Mouse (Mus musculus): ENCODE measurements around the gene Qrfpr.

Qrfpr gene

GRCm38 (mm10) chr3:36221743-36222682, at the start of gene Qrfpr:
Qrfpr (minus strand) TSS chr3:36222313.
- no peak for DNase-seq (ENCODE audit: low read depth, low spot score)

GRCm38 (mm10) chr3:36263873-36264272, 41.8 kb upstream of the Qrfpr start:
- DNase-seq (ENCODE audit: low read depth, low spot score), result no peak

GRCm38 (mm10) chr3:36263265-36263664, 41.2 kb upstream of the Qrfpr start:
- no peak for DNase-seq (ENCODE audit: low read depth, low spot score)

GRCm38 (mm10) chr3:36250585-36250984, 28.5 kb upstream of the Qrfpr start:
- DNase-seq (ENCODE audit: low read depth, low spot score), result peak; percentile 28

- DNase-seq (ENCODE audit: low read depth, low spot score), result no peak
These were observed 26.3 kb upstream of the Qrfpr start for GRCm38 (mm10) chr3:36248446-36248845.

GRCm38 (mm10) chr3:36229941-36230340, 7.8 kb upstream of the Qrfpr start:
- no peak for DNase-seq (ENCODE audit: low read depth, low spot score)

- DNase-seq (ENCODE audit: low read depth, low spot score), result no peak
These were observed 5.1 kb upstream of the Qrfpr start for GRCm38 (mm10) chr3:36227246-36227645.

- DNase-seq (ENCODE audit: low read depth, low spot score), result no peak
These were observed 1.2 kb upstream of the Qrfpr start for GRCm38 (mm10) chr3:36223361-36223760.

GRCm38 (mm10) chr3:36212758-36213157, 9.4 kb downstream of the Qrfpr start:
- no peak for DNase-seq (ENCODE audit: low read depth, low spot score)

GRCm38 (mm10) chr3:36210939-36211338, 11.2 kb downstream of the Qrfpr start:
- no peak for DNase-seq (ENCODE audit: low read depth, low spot score)

- DNase-seq (ENCODE audit: low read depth, low spot score), result peak; percentile 61
These were observed 12.1 kb downstream of the Qrfpr start for GRCm38 (mm10) chr3:36209776-36210555.

- DNase-seq (ENCODE audit: low read depth, low spot score), result no peak
These were observed 14.4 kb downstream of the Qrfpr start for GRCm38 (mm10) chr3:36207520-36208264.

GRCm38 (mm10) chr3:36202932-36203331, 19.2 kb downstream of the Qrfpr start:
- peak; percentile 85 for DNase-seq (ENCODE audit: low read depth, low spot score)

GRCm38 (mm10) chr3:36201098-36201497, 21.0 kb downstream of the Qrfpr start:
- DNase-seq (ENCODE audit: low read depth, low spot score), result no peak

- no peak for DNase-seq (ENCODE audit: low read depth, low spot score)
These were observed 32.9 kb downstream of the Qrfpr start for GRCm38 (mm10) chr3:36189243-36189642.

- DNase-seq (ENCODE audit: low read depth, low spot score), result no peak
These were observed 35.6 kb downstream of the Qrfpr start for GRCm38 (mm10) chr3:36186510-36186909.

GRCm38 (mm10) chr3:36181519-36181918, 40.6 kb downstream of the Qrfpr start:
- DNase-seq (ENCODE audit: low read depth, low spot score), result peak; percentile 41

- no peak for DNase-seq (ENCODE audit: low read depth, low spot score)
These were observed 48.4 kb downstream of the Qrfpr start for GRCm38 (mm10) chr3:36173761-36174160.

GRCm38 (mm10) chr3:36171348-36171747, 50.8 kb downstream of the Qrfpr start:
- no peak for DNase-seq (ENCODE audit: low read depth, low spot score)

GRCm38 (mm10) chr3:36170670-36171210, 51.4 kb downstream of the Qrfpr start:
- no peak for DNase-seq (ENCODE audit: low read depth, low spot score)

GRCm38 (mm10) chr3:36155268-36155667, 66.8 kb downstream of the Qrfpr start:
- DNase-seq (ENCODE audit: low read depth, low spot score), result no peak

All from telencephalon, adult 2 months (tissue).